Mouse (Mus musculus): ENCODE measurements around the gene Cope. TPM values are rescaled to one million over a fixed set of nuclear protein-coding genes. Genes with fewer than 3 reads are reported as not detected.

The Cope gene
- polyA plus RNA-seq, 1 experiment from 2014 or later, result 274 TPM

DNA sequence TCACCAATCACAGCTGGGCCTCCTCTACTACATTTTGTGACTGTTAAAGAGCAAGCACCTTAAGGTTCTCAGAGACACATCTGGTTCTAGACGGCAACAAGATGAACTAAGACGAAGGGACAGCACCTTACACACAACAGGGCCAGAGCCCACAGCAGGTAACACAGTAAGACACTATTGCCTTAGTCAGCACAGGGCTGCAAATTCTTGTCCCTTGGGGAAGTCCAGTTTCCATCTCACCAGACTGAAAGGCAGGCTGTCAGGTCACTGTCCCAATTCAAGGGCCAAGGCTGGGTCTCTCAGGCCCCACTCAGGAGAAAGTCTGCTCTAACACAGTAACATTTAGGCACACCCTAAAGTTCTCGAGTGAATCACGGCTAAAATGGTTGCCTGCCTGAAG, 45.1 kb downstream of the Cope start:
- Histone ChIP-seq H3K4me3 (replicated peaks; ENCODE audit: low read depth, low read length) (no peak overlapping the region), H3K4me1 (ENCODE audit: control insufficient read depth, insufficient read depth, low read length) (peaks cover 24% of the 10 kb centered on the region), H3K9ac (replicated peaks; ENCODE audit: low read length) (no peak overlapping the region), H3K36me3 (ENCODE audit: control insufficient read depth, insufficient read depth, low read length) (peaks cover 32% of the 10 kb centered on the region), H3K4me2 (ENCODE audit: low read length) (no peak overlapping the region), H3K27me3 (ENCODE audit: control insufficient read depth, insufficient read depth, low read length) (no peaks in the 10 kb centered on the region), H3K9me3 (ENCODE audit: control insufficient read depth, low read length) (no peaks in the 10 kb centered on the region), H3K27ac (replicated peaks; ENCODE audit: low read depth, low read length) (no peak overlapping the region)
- no peak for ATAC-seq (ENCODE audit: low FRiP score, low TSS enrichment)
- WGBS, result 88% methylated on average over 4 of the region's 4 CpGs
- no peak for DNase-seq

DNA sequence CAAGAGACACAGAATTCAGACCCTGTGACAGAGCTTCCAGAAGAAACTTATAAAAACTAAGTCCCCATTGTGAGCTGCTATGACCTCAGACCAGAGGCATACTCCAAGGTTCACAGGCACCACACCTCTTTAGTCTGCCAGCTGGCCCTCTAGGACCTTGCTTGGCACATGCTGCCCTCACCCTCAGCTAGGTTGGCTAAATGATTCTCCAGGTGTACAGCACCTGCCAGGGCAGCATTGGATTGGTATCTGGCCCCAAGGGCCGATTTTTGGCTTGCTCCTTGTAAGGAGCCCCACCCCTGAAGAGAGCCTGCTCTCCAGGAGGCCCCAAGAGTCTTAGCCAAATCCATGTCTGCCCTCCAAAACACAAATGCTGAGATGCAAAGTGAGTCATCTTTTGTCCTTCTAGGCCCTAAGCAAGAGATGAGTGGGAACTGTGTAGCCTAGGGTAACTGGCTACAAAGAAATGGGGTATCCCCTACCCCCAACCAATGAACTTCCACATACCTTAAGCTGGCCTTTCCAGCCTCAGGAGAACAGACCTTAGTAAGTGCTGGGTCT, 45.6 kb downstream of the Cope start:
- Histone ChIP-seq H3K4me2 (ENCODE audit: low read length) (no peak overlapping the region), H3K4me1 (ENCODE audit: control insufficient read depth, insufficient read depth, low read length) (peaks cover 25% of the 10 kb centered on the region), H3K27ac (replicated peaks; ENCODE audit: low read depth, low read length) (no peak overlapping the region), H3K4me3 (replicated peaks; ENCODE audit: low read depth, low read length) (no peak overlapping the region), H3K9me3 (ENCODE audit: control insufficient read depth, low read length) (no peaks in the 10 kb centered on the region), H3K9ac (replicated peaks; ENCODE audit: low read length) (no peak overlapping the region), H3K36me3 (ENCODE audit: control insufficient read depth, insufficient read depth, low read length) (peaks cover 29% of the 10 kb centered on the region), H3K27me3 (ENCODE audit: control insufficient read depth, insufficient read depth, low read length) (no peaks in the 10 kb centered on the region)
- no peak for DNase-seq
- 85% methylated on average over 1 of the region's 1 CpGs for WGBS
- ATAC-seq (ENCODE audit: low FRiP score, low TSS enrichment), result no peak

DNA sequence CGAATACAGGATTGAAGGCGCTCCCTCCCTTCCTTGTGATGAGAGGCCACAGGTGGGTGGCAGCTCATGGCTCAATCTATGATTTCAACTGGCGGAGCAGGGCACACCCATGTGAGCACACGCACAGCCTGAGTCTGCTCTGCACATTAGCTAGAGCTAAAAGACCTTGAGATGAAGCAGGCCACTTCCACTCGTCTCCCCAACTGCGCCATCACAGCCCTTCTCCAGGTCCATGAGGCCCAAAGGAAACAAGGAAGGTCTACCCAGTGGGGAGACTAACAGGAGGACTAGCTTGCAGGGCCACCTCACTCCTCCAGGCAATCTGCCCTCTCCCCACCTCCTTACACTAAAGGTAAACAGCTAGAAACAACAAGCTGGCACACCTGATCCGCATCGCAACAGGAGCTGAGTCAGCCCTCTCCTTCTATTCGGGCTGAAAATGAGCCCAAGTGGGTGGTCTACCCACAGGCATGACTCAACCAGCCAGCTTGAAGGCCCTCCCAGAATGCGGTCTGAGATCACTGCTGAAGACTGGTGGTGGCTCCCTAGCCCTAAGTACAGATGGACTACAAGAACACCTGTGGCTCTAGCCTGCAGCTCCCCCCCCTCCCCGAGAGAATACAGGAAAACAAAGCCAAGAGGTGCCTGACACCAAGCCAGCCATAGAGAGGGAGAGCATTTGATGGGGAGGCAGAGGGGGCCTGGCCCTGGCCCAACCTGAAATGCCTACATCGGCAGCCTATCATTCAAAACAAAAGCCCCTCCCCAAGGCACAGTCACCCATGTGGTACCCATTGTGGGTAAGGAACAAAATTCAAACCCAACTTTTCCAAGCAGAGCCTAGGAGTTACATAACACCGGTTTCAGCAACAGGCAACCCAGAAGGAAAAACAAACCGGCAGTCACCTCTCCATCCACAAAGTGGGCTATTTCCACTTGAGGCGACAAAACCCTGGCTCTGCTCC, 49.0 kb downstream of the Cope start:
- Histone ChIP-seq H3K27me3 (ENCODE audit: control insufficient read depth, insufficient read depth, low read length) (no peaks in the 10 kb centered on the region), H3K36me3 (ENCODE audit: control insufficient read depth, insufficient read depth, low read length) (peaks cover 13% of the 10 kb centered on the region; the same call in 1 of the 2 replicates), H3K9me3 (ENCODE audit: control insufficient read depth, low read length) (no peaks in the 10 kb centered on the region), H3K27ac (replicated peaks; ENCODE audit: low read depth, low read length) (no peak overlapping the region), H3K4me2 (ENCODE audit: low read length) (peak overlapping the region; percentile 99), H3K4me1 (ENCODE audit: control insufficient read depth, insufficient read depth, low read length) (peaks cover 30% of the 10 kb centered on the region), H3K9ac (replicated peaks; ENCODE audit: low read length) (peak overlapping the region; percentile 97), H3K4me3 (replicated peaks; ENCODE audit: low read depth, low read length) (peak overlapping the region; percentile 94)
- WGBS, result 63% methylated on average over 15 of the region's 15 CpGs
- no peak for DNase-seq
- no peak for ATAC-seq (ENCODE audit: low FRiP score, low TSS enrichment)

DNA sequence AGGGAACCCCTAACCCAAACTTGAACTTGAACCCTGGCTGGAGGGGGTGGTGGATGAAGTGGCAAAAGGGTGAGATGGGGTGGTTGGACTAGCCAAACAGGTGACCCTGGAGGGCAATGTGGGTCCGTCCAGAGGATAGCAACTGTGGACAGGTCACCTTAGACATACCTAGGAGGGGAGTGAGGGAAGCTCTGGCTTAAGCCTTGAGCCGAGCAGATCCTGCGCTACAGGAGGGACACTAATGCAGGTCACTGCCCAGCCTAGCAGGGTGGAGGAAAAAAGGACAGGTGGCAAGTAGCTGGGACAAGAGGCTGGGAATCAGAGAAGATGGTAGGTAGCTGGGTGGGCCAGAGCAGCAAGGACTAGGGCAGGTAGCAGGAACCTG, 49.7 kb downstream of the Cope start:
- ATAC-seq (ENCODE audit: low FRiP score, low TSS enrichment) (no peak), DNase-seq (no peak)
- Histone ChIP-seq H3K9ac (replicated peaks; ENCODE audit: low read length) (peak overlapping the region; percentile 97), H3K4me3 (replicated peaks; ENCODE audit: low read depth, low read length) (peak overlapping the region; percentile 94), H3K4me1 (ENCODE audit: control insufficient read depth, insufficient read depth, low read length) (peaks cover 30% of the 10 kb centered on the region), H3K4me2 (ENCODE audit: low read length) (peak overlapping the region; percentile 99), H3K27ac (replicated peaks; ENCODE audit: low read depth, low read length) (no peak overlapping the region), H3K27me3 (ENCODE audit: control insufficient read depth, insufficient read depth, low read length) (no peaks in the 10 kb centered on the region), H3K36me3 (ENCODE audit: control insufficient read depth, insufficient read depth, low read length) (peaks cover 12% of the 10 kb centered on the region; the same call in 1 of the 2 replicates), H3K9me3 (ENCODE audit: control insufficient read depth, low read length) (no peaks in the 10 kb centered on the region)
- WGBS, result 27% methylated on average over 3 of the region's 3 CpGs

DNA sequence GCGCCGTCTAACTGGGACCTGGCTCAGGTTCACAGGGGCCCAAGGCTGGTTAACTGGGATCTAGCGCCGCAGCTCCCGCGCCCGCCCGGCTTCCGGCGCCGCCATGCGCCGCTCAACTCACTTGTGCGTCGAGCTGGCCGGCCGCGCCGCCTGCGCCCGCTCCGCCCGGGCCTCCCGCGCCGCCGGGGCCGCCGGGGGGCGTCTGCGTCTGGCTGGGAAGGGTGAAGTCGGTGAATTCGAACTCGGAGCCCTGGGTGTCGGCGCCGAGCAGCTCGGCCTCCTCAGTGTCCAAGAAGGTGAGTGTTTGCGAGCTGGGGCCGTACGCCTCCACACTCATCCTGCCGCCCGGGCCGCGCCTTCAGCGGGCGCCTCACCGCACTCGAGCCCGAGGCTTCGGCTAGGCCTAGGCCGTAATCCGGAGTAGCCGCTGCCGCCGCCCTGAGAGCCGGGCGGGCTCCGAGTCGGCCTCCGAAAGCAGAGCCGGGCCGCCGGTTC, 50.4 kb downstream of the Cope start:
- peak overlapping the region; percentile 97 for H3K9ac ChIP-seq (replicated peaks; ENCODE audit: low read length)
- ATAC-seq (ENCODE audit: low FRiP score, low TSS enrichment), result peak; percentile 64
- H3K4me1 ChIP-seq (ENCODE audit: control insufficient read depth, insufficient read depth, low read length), result peaks cover 30% of the 10 kb centered on the region
- H3K4me2 ChIP-seq (ENCODE audit: low read length), result peak overlapping the region; percentile 99
- DNase-seq, result no peak
- WGBS, result under 1% methylated on average over 61 of the region's 64 CpGs
- no peaks in the 10 kb centered on the region for H3K9me3 ChIP-seq (ENCODE audit: control insufficient read depth, low read length)
- no peaks in the 10 kb centered on the region for H3K27me3 ChIP-seq (ENCODE audit: control insufficient read depth, insufficient read depth, low read length)
- peak overlapping the region; percentile 81 for H3K27ac ChIP-seq (replicated peaks; ENCODE audit: low read depth, low read length)
- H3K4me3 ChIP-seq (replicated peaks; ENCODE audit: low read depth, low read length), result peak overlapping the region; percentile 94
- peaks cover 9% of the 10 kb centered on the region; the same call in 1 of the 2 replicates for H3K36me3 ChIP-seq (ENCODE audit: control insufficient read depth, insufficient read depth, low read length)

DNA sequence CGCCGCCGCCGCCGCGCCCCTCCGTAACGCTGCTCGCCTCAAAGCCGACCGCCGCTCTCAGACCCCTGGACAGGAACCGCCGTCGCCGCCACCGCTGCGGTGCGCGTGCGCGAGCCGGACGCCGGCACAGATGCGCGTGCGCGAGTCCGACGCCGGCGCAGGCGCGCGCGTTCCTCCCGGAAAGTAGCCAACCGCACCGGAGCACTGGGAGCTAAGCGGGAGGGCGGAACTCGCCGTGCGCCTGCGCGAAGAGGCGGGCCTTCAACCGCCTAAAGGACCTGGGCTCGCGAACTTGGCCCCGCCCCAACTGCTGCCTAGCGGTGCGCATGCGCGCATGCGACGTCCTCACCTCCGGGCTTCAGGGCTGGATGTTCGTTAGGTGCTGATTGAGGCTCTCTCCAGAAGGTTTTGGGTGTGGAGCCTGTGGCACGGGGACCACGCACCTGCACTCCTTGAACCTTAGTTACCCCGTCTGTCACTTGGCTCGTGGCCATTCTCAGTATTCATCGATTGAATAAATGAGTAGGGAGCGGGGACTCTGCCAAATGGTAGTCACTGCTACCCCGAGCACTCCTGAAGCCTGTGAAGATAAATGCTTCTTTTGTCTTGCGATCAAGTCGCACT, 51.0 kb downstream of the Cope start, which contains the start of gene Upf1:
TSS of gene Upf1 (minus strand) at position 85 of the 624 bp plus-strand sequence.
- WGBS, result under 1% methylated on average over 69 of the region's 69 CpGs
- H3K27me3 ChIP-seq (ENCODE audit: control insufficient read depth, insufficient read depth, low read length), result no peaks in the 10 kb centered on the region

DNA sequence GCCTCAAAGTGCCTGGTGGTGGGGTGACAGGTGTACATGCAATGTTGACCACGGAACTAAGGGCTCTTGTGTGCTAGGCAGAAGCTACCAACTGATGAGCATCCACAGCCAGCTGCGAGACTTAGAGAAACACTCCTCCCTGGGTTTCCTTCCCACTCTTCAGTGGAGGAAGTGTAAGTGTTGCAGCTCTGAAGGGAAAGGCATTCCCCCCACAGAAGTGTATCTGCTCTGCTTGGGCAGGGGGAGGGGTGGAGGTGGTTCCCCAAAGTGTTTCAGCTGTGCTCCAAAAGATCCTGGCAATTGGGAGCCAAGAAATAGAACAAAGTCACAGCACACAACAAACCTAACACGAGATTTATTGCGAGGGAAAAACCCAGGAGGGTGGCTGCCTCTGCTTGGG, 51.7 kb downstream of the Cope start:
- no peaks in the 10 kb centered on the region for H3K27me3 ChIP-seq (ENCODE audit: control insufficient read depth, insufficient read depth, low read length)
- H3K4me1 ChIP-seq (ENCODE audit: control insufficient read depth, insufficient read depth, low read length), result peaks cover 30% of the 10 kb centered on the region
- 74% methylated on average over 4 of the region's 4 CpGs for WGBS
- H3K9me3 ChIP-seq (ENCODE audit: control insufficient read depth, low read length), result no peaks in the 10 kb centered on the region
- peak overlapping the region; percentile 77 for H3K27ac ChIP-seq (replicated peaks; ENCODE audit: low read depth, low read length)
- H3K4me2 ChIP-seq (ENCODE audit: low read length), result peak overlapping the region; percentile 99
- ATAC-seq (ENCODE audit: low FRiP score, low TSS enrichment) (0 out of 2 replicates have a peak, but pooled peaks have one; percentile 9), DNase-seq (no peak)
- H3K4me3 ChIP-seq (replicated peaks; ENCODE audit: low read depth, low read length), result peak overlapping the region; percentile 94
- H3K9ac ChIP-seq (replicated peaks; ENCODE audit: low read length), result peak overlapping the region; percentile 67
- peaks cover 5% of the 10 kb centered on the region; the same call in 1 of the 2 replicates for H3K36me3 ChIP-seq (ENCODE audit: control insufficient read depth, insufficient read depth, low read length)

More for the DNA sequence above, 51.0 kb downstream of the Cope start, which contains the start of gene Upf1:
- Histone ChIP-seq H3K27ac (replicated peaks; ENCODE audit: low read depth, low read length) (peak within 1 kb of the TSS; percentile 81), H3K4me3 (replicated peaks; ENCODE audit: low read depth, low read length) (peak within 1 kb of the TSS; percentile 94), H3K9me3 (ENCODE audit: control insufficient read depth, low read length) (no peaks in the 10 kb centered on the region), H3K36me3 (ENCODE audit: control insufficient read depth, insufficient read depth, low read length) (peaks cover 7% of the 10 kb centered on the region; the same call in 1 of the 2 replicates), H3K4me1 (ENCODE audit: control insufficient read depth, insufficient read depth, low read length) (peaks cover 30% of the 10 kb centered on the region), H3K9ac (replicated peaks; ENCODE audit: low read length) (peak within 1 kb of the TSS; percentile 97), H3K4me2 (ENCODE audit: low read length) (peak within 1 kb of the TSS; percentile 99)
- DNase-seq (peak; percentile 100), ATAC-seq (ENCODE audit: low FRiP score, low TSS enrichment) (peak; percentile 92)

DNA sequence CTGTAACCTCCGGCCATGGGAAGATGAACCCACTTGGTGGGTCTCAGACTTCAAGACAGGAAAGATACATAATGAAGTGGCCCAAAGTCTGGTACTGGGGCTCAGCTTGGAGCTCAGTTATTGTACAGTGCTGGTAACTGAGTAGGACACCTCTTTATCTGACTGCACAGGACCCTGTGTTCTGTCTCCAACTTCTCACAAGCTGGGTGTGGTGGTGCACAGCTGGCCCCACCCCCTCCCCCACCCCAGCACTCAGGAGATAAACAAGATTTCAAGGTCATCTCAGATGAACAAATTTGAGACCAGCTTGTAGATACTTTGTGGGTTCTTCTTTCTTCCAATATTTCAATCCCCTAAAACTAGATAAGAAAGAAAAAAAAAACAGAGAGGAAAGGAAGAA, 53.8 kb downstream of the Cope start:
- Histone ChIP-seq H3K4me2 (ENCODE audit: low read length) (no peak overlapping the region), H3K27ac (replicated peaks; ENCODE audit: low read depth, low read length) (no peak overlapping the region), H3K27me3 (ENCODE audit: control insufficient read depth, insufficient read depth, low read length) (no peaks in the 10 kb centered on the region), H3K36me3 (ENCODE audit: control insufficient read depth, insufficient read depth, low read length) (no peaks in the 10 kb centered on the region), H3K9ac (replicated peaks; ENCODE audit: low read length) (no peak overlapping the region), H3K9me3 (ENCODE audit: control insufficient read depth, low read length) (no peaks in the 10 kb centered on the region), H3K4me3 (replicated peaks; ENCODE audit: low read depth, low read length) (no peak overlapping the region), H3K4me1 (ENCODE audit: control insufficient read depth, insufficient read depth, low read length) (peaks cover 20% of the 10 kb centered on the region)
- 89% methylated on average over 1 of the region's 1 CpGs for WGBS
- ATAC-seq (ENCODE audit: low FRiP score, low TSS enrichment) (no peak), DNase-seq (no peak)

Measured in midbrain, embryonic 14.5 days (tissue).